Mouse (Mus musculus): ENCODE results near the gene Gm4779. TPM values are rescaled to one million over a fixed set of nuclear protein-coding genes. Genes with fewer than 3 reads are reported as not detected.

Gene Gm4779
- 1.2 TPM in 1 of 2 replicates, not detected in the other for total RNA-seq (2017)

DNA sequence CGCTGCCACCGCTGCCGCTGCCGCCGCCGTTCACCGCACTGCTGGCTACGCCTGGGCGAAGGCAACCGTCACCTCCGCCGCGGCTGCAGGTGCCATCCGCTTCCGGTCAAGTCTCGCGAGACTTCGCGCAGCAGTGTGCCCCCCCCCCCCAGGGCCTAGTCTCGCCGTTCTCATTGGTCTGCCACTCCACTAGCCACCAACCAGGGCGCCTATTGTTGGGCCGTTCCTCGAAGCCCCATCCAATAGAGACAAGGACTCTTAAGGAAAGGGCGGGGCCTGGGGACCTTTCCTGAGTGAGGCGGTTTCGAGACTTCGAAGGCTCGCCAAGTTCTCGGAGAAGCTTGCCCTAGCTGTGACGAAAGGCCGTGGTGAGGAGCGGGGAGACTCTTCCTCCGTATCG lies at the start of gene Gm4779, which contains the start of gene 8030474K03Rik:
Gene Gm4779 (minus strand): TSS at position 82 of the 400 bp plus-strand sequence.
Gene 8030474K03Rik (plus strand): TSS at position 315 of the 400 bp plus-strand sequence.
- no peak for ATAC-seq (replicated peaks in 1 of 2; ENCODE audit: insufficient read depth in 1 of 2, low FRiP score in 2 of 2, low TSS enrichment in 1 of 2, low read depth in 1 of 2, poor library complexity in 2 of 2, severe bottlenecking in 2 of 2)

DNA sequence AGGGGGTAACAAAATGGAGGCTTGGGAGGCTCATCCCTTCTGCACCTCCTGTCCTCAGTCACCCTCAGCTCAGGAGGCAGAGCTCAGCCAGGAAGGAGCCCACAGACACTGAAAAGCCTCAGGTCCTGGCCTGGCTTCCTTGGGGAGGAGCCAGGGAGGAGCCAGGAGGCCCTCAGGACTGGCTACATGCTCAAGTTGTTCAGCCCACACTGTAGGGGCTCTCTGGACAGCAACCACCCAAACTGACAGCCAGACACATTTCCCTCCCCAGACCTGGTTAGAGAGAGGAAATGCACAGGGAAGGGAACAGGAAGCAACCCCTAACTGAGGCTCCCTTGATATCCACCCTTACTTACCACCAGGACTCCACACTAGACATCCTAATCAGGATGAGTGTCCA lies 25.8 kb upstream of the Gm4779 start:
- ATAC-seq (replicated peaks in 1 of 2; ENCODE audit: insufficient read depth in 1 of 2, low FRiP score in 2 of 2, low TSS enrichment in 1 of 2, low read depth in 1 of 2, poor library complexity in 2 of 2, severe bottlenecking in 2 of 2), result peak; percentile 17; a peak in 2 of 4 replicates

- ATAC-seq (replicated peaks in 1 of 2; ENCODE audit: insufficient read depth in 1 of 2, low FRiP score in 2 of 2, low TSS enrichment in 1 of 2, low read depth in 1 of 2, poor library complexity in 2 of 2, severe bottlenecking in 2 of 2), result 0 out of 4 replicates have a peak, but pooled peaks of 1 of the 2 experiments have one; percentile 32
Measured at GRCm38 (mm10) chrX:101819163-101819562, 24.9 kb upstream of the Gm4779 start.

DNA sequence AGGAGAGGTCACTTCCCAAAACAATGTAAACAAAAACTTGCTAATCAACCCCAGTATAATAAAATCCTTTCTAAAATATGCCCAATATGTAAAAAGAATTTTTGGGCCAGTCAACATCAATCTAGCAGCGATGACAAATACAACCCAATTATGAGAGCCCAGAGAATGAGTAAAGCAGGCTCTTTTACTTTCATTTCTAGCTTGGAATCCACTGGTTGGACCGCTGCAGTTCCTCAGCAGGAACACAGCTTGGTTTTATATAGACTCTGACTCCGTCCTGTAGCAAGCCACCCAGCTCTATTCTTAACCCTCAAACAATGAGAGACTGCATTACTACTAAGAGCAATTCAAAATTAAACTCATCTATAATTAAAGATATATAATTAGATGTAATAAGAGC lies 17.5 kb upstream of the Gm4779 start:
- ATAC-seq (replicated peaks in 1 of 2; ENCODE audit: insufficient read depth in 1 of 2, low FRiP score in 2 of 2, low TSS enrichment in 1 of 2, low read depth in 1 of 2, poor library complexity in 2 of 2, severe bottlenecking in 2 of 2), result peak in 1 of 2 experiments; percentile 42; a peak in 2 of 4 replicates

GRCm38 (mm10) chrX:101805512-101805911 lies 11.3 kb upstream of the Gm4779 start:
- peak in 1 of 2 experiments; percentile 48; a peak in 1 of 4 replicates for ATAC-seq (replicated peaks in 1 of 2; ENCODE audit: insufficient read depth in 1 of 2, low FRiP score in 2 of 2, low TSS enrichment in 1 of 2, low read depth in 1 of 2, poor library complexity in 2 of 2, severe bottlenecking in 2 of 2)

DNA sequence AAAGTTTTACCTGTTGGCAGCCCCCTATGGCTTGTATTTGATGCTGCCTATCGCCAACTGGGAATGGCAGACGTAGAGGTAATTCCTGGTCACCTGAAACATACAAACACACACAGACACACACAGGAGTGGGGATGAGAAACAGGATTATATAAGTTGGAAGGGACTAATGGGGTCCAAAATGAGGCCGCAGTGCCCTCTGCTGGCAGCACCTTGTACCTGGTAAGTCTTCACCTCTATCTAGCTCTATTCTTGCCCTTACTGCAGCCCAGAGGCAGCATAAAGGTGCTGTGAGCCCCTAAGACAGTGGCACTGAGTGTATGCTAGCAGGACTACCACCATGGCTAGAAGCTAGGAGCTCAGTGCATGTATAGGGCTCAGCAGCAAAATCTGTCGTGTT lies 2.7 kb downstream of the Gm4779 start:
- peak; percentile 49 to 66; a peak in 1 of 4 replicates for ATAC-seq (replicated peaks in 1 of 2; ENCODE audit: insufficient read depth in 1 of 2, low FRiP score in 2 of 2, low TSS enrichment in 1 of 2, low read depth in 1 of 2, poor library complexity in 2 of 2, severe bottlenecking in 2 of 2)

DNA sequence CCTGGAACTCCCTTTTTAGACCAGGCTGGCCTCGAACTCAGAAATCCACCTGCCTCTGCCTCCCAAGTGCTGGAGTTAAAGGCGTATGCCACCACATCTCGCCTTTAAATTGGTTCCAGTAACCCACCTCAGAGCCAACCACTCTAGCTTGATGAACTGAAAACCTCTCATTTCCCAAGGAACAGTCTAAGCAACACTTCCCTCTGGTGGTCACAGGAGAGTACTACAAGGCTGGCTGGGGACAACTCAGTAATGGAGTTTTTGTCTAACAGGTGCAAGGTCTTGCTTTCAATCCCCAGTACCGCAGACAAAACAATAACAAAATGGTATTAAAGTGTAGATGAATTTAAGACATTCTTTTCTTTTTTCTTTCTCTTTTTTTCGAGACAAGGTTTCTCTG lies 22.2 kb downstream of the Gm4779 start:
- peak; percentile 55 to 64; a peak in 2 of 4 replicates for ATAC-seq (replicated peaks in 1 of 2; ENCODE audit: insufficient read depth in 1 of 2, low FRiP score in 2 of 2, low TSS enrichment in 1 of 2, low read depth in 1 of 2, poor library complexity in 2 of 2, severe bottlenecking in 2 of 2)

DNA sequence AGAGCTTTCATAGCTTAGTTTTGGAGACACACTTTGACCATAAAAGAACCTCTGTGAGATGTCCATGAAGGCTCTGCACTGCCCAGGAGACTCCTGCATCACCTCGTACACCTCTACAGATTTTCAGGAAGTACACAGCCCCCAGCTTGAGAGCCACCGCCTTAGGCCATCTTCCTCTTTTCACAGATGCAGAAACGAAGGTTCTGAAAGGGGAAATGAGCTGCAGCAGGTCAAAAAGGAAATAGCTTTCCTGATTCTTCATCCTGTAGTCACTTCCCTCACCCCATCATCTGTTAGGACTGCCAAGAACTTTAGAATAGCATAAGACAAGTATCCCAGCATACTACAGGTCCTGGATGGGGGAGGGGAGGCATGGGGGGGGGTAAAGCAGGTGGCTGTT lies 23.9 kb downstream of the Gm4779 start:
- peak; percentile 77 to 90 for ATAC-seq (replicated peaks in 1 of 2; ENCODE audit: insufficient read depth in 1 of 2, low FRiP score in 2 of 2, low TSS enrichment in 1 of 2, low read depth in 1 of 2, poor library complexity in 2 of 2, severe bottlenecking in 2 of 2)

DNA sequence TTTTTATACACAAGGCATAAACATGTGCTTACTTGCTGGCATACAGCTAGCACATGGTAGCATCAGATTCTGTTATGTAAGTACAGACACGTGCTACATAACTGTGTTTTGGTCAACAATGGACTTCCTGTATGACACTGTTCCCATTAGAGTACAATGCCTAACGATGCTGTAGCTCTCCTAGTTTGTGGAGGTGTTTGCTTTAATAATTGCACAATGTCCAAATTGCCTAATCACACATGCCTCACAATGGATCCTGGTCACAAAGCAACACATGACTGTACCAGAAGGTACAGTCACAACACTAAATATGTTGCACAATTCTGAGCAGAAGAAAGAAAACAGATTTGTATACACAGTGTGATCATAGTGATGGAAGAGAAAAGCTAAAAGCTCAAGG lies 24.7 kb downstream of the Gm4779 start:
- ATAC-seq (replicated peaks in 1 of 2; ENCODE audit: insufficient read depth in 1 of 2, low FRiP score in 2 of 2, low TSS enrichment in 1 of 2, low read depth in 1 of 2, poor library complexity in 2 of 2, severe bottlenecking in 2 of 2), result peak in 1 of 2 experiments; percentile 23; a peak in 1 of 4 replicates

DNA sequence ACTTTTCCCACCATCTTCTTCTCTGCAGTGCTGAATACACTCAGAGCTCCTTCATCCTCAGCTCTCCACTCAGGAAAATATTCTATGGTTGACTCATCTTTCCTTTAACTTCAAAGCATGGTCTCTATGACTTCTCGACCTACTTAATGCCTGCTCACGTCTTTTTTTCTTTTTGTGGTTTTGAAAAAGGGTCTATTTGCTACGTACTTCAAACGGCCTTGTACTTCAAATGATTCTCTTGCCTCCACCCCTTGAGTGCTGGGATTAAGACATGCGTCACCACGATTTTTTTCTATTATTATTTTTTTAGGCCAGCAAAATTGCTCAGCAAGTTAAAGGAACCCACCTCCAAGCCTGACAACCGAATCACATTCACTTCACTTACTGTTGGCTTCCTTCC lies 26.9 kb downstream of the Gm4779 start:
- ATAC-seq (replicated peaks in 1 of 2; ENCODE audit: insufficient read depth in 1 of 2, low FRiP score in 2 of 2, low TSS enrichment in 1 of 2, low read depth in 1 of 2, poor library complexity in 2 of 2, severe bottlenecking in 2 of 2), result no peak

- ATAC-seq (replicated peaks in 1 of 2; ENCODE audit: insufficient read depth in 1 of 2, low FRiP score in 2 of 2, low TSS enrichment in 1 of 2, low read depth in 1 of 2, poor library complexity in 2 of 2, severe bottlenecking in 2 of 2), result no peak
Measured at GRCm38 (mm10) chrX:101765111-101765510, 29.1 kb downstream of the Gm4779 start.

- ATAC-seq (replicated peaks in 1 of 2; ENCODE audit: insufficient read depth in 1 of 2, low FRiP score in 2 of 2, low TSS enrichment in 1 of 2, low read depth in 1 of 2, poor library complexity in 2 of 2, severe bottlenecking in 2 of 2), result no peak
Measured at GRCm38 (mm10) chrX:101764621-101765020, 29.6 kb downstream of the Gm4779 start.

DNA sequence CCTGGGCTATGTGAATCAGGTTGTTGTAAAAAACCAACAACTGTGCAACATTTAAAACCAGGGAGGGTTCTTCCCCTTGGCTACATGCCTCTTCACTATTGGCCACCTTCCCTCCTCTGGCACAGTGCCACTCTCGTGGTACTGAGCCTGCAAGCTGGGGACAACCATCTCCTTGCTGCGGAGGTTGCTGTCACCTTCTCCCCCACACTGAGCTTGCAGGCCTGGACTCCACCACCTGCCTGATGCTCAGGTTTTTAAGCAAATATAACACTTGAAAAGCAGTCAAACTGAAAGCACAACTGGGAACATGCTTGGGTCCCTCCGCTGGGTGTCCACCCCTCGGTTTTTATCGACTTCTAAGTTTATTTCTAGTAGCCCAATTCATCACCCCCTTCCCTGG lies 39.7 kb downstream of the Gm4779 start:
- peak in 1 of 2 experiments; percentile 45; a peak in 1 of 4 replicates for ATAC-seq (replicated peaks in 1 of 2; ENCODE audit: insufficient read depth in 1 of 2, low FRiP score in 2 of 2, low TSS enrichment in 1 of 2, low read depth in 1 of 2, poor library complexity in 2 of 2, severe bottlenecking in 2 of 2)

DNA sequence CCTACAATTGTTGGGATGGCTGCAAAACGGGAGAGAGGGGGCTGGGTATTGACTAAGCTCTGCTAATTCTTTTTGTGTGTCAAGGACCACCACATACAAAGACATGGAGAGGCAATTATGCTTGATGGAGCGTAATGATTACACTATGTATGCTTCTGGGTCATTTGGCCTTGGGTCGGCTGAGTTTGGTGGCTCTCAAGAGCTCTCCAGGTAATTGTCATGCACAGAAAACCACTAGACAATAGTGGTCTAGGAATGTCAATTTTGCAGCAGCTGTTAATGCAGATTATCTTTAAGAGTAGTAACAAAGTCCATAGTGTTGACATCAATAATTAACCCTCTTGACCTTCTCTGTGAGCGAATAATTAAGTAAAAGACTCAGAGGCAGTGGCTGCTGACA lies 44.1 kb downstream of the Gm4779 start:
- ATAC-seq (replicated peaks in 1 of 2; ENCODE audit: insufficient read depth in 1 of 2, low FRiP score in 2 of 2, low TSS enrichment in 1 of 2, low read depth in 1 of 2, poor library complexity in 2 of 2, severe bottlenecking in 2 of 2), result no peak

DNA sequence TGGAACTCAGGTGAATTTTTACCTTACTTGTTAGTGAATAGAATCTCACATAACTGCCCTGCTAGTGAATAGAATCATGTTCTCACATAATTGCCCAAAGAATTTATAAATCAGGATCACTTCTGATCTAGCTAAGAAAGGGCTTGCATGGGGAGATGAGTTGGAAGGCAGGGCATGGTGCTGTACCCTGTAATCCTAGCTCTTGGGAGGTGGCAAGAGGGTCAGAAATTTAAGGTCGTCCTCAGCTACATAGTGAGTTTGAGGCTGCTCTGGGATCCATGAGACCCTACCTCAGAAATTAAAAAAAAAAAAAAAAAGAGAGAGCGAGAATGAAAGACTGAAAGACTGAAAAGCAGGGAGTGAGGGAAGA lies 53.2 kb downstream of the Gm4779 start:
- ATAC-seq (replicated peaks in 1 of 2; ENCODE audit: insufficient read depth in 1 of 2, low FRiP score in 2 of 2, low TSS enrichment in 1 of 2, low read depth in 1 of 2, poor library complexity in 2 of 2, severe bottlenecking in 2 of 2), result no peak

DNA sequence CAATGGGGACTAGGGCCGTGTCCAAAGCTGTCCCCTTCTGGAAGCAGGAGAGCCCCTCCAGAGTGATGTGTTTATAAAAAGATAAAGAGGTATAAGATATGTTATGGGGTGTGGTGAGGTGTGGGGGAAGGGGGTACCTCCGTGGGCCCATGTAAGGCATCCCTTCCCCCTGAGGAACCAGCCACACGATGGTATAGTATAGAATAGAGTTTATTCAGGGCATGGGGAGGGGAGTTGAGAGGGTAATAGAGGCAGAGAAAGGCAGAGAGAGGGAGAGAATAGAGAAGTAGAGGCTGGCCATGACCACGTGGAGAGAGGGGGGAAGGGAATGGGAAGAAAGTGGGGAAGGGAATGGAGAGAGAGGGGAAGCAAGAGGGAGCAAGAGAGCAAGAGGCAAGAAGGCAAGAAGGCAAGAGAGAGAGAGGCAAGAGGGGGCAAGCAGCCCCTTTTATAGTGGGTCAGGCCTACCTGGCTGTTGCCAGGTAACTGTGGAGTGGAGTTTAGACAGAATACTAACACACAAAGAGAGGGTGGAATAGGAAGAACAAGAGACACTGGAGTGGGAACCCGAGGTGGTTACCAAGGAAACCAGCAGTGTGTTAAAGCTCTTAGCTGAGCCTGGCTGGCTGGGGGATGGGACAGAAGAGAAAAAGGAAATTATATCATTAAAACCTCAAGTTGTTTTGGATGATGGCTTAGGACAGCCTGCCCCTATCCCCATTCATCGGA lies 53.7 kb downstream of the Gm4779 start:
- ATAC-seq (replicated peaks in 1 of 2; ENCODE audit: insufficient read depth in 1 of 2, low FRiP score in 2 of 2, low TSS enrichment in 1 of 2, low read depth in 1 of 2, poor library complexity in 2 of 2, severe bottlenecking in 2 of 2), result no peak

Data from hematopoietic stem cell, adult 5-6 weeks (primary cell).